Mouse (Mus musculus) G1E-ER4 (cell line): ENCODE results near the gene Fbxw5. TPM values are rescaled to one million over a fixed set of nuclear protein-coding genes. Genes with fewer than 3 reads are reported as not detected.

Experiments
- GATA1 ChIP-seq: IDR thresholded peaks from one replicate; pipeline ENCODE4 v1.8.0; 2012; ENCODE audit warnings: low read length, inconsistent platforms
- polyA plus RNA-seq: library from polyadenylated mRNA; stranded (reverse); fragments of >175 nt; gene quantifications from 2 replicates; pipeline ENCODE4 v1.2.3, GENCODE M21; 2012

Fbxw5 gene
- polyA plus RNA-seq, 1 experiment = 25.8 TPM

GRCm38 (mm10) chr2:25540541-25540948 is 40.0 kb downstream of the Fbxw5 start:
- TF ChIP-seq GATA1 = no peak

GRCm38 (mm10) chr2:25541644-25542367 is 41.3 kb downstream of the Fbxw5 start:
- TF ChIP-seq GATA1 = no peak

GRCm38 (mm10) chr2:25545996-25546810 is 45.7 kb downstream of the Fbxw5 start:
- no peak for TF ChIP-seq GATA1

GRCm38 (mm10) chr2:25546811-25547491 is 46.4 kb downstream of the Fbxw5 start, which contains the start of gene Traf2:
Gene Traf2, minus strand, starts transcription at chr2:25546940.
- TF ChIP-seq GATA1 = no peak

GRCm38 (mm10) chr2:25549021-25549991 is 48.8 kb downstream of the Fbxw5 start:
- no peak for TF ChIP-seq GATA1

- no peak for TF ChIP-seq GATA1
These were observed 50.6 kb downstream of the Fbxw5 start for GRCm38 (mm10) chr2:25551186-25551585.

Other genes with a start within 250 kb of the Fbxw5 start
- 11.3 and 16.5 TPM in 2 replicates for gene Tmem203, start 245.3 kb upstream of the Fbxw5 start, polyA plus RNA-seq
- gene Tprn, start 238.1 kb upstream of the Fbxw5 start, polyA plus RNA-seq = 56.1 and 69.7 TPM in 2 replicates
- gene Ssna1, start 228.3 kb upstream of the Fbxw5 start, polyA plus RNA-seq = 196 and 198 TPM in 2 replicates
- 25.4 and 26.3 TPM in 2 replicates for gene Anapc2, start 228.3 kb upstream of the Fbxw5 start, polyA plus RNA-seq
- not detected in 2 replicates for gene Tmem210, start 212.6 kb upstream of the Fbxw5 start, polyA plus RNA-seq
- not detected in 2 replicates for gene Lrrc26, start 210.8 kb upstream of the Fbxw5 start, polyA plus RNA-seq
- 0.09 and 0.18 TPM in 2 replicates for gene Grin1, start 181.6 kb upstream of the Fbxw5 start, polyA plus RNA-seq
- gene Man1b1, start 168.4 kb upstream of the Fbxw5 start, polyA plus RNA-seq = 18.5 and 26.0 TPM in 2 replicates
- 5.0 and 7.6 TPM in 2 replicates for gene Dpp7, start 144.4 kb upstream of the Fbxw5 start, polyA plus RNA-seq
- 36.3 and 46.3 TPM in 2 replicates for gene Uap1l1, start 135.1 kb upstream of the Fbxw5 start, polyA plus RNA-seq
- gene Sapcd2, start 128.4 kb upstream of the Fbxw5 start, polyA plus RNA-seq = 139 and 187 TPM in 2 replicates
- not detected in 2 replicates for gene Entpd2, start 104.9 kb upstream of the Fbxw5 start, polyA plus RNA-seq
- not detected in 2 replicates for gene Npdc1, start 101.4 kb upstream of the Fbxw5 start, polyA plus RNA-seq
- not detected in 2 replicates for gene Fut7, start 77.5 kb upstream of the Fbxw5 start, polyA plus RNA-seq
- gene Abca2, start 72.0 kb upstream of the Fbxw5 start, polyA plus RNA-seq = 9.2 and 9.9 TPM in 2 replicates
- not detected in 2 replicates for gene Clic3, start 43.9 kb upstream of the Fbxw5 start, polyA plus RNA-seq
- 39.7 and 40.3 TPM in 2 replicates for gene Paxx, start 39.7 kb upstream of the Fbxw5 start, polyA plus RNA-seq
- not detected in 2 replicates for gene Ptgds, start 30.7 kb upstream of the Fbxw5 start, polyA plus RNA-seq
- gene Lcn12, start 6.8 kb upstream of the Fbxw5 start, polyA plus RNA-seq = not detected in 2 replicates
- gene C8g, start 969 bp downstream of the Fbxw5 start, polyA plus RNA-seq = 0.08 and 0.18 TPM in 2 replicates
- gene Traf2, start 46.2 kb downstream of the Fbxw5 start, polyA plus RNA-seq = 5.5 and 9.3 TPM in 2 replicates
- gene Edf1, start 57.1 kb downstream of the Fbxw5 start, polyA plus RNA-seq = 682 and 940 TPM in 2 replicates
- 0.52 and 0.69 TPM in 2 replicates for gene Mamdc4, start 74.1 kb downstream of the Fbxw5 start, polyA plus RNA-seq
- gene Phpt1, start 74.5 kb downstream of the Fbxw5 start, polyA plus RNA-seq = 3.2 and 4.9 TPM in 2 replicates
- 0.09 and 0.13 TPM in 2 replicates for gene Ajm1, start 81.0 kb downstream of the Fbxw5 start, polyA plus RNA-seq
- 86.8 and 89.3 TPM in 2 replicates for gene Rabl6, start 107.8 kb downstream of the Fbxw5 start, polyA plus RNA-seq
- gene Ccdc183, start 116.9 kb downstream of the Fbxw5 start, polyA plus RNA-seq = not detected in 2 replicates
- gene Tmem141, start 121.3 kb downstream of the Fbxw5 start, polyA plus RNA-seq = not detected in 2 replicates
- gene Fcna, start 127.3 kb downstream of the Fbxw5 start, polyA plus RNA-seq = not detected in 2 replicates
- not detected in 2 replicates for gene Lcn8, start 152.4 kb downstream of the Fbxw5 start, polyA plus RNA-seq
- not detected in 2 replicates for gene Lcn5, start 157.2 kb downstream of the Fbxw5 start, polyA plus RNA-seq
- gene Lcn6, start 176.0 kb downstream of the Fbxw5 start, polyA plus RNA-seq = not detected in 2 replicates
- gene Lcn10, start 182.0 kb downstream of the Fbxw5 start, polyA plus RNA-seq = not detected in 2 replicates
- not detected in 2 replicates for gene Obp2a, start 199.3 kb downstream of the Fbxw5 start, polyA plus RNA-seq
- not detected in 2 replicates for gene Bmyc, start 206.0 kb downstream of the Fbxw5 start, polyA plus RNA-seq
- gene Obp2b, start 236.3 kb downstream of the Fbxw5 start, polyA plus RNA-seq = not detected in 2 replicates